Mouse (Mus musculus) neural tube, embryonic 10.5 days (tissue): ENCODE results near the gene Mapk9.
"Not testable (repeated sequence)": the region's sequence is repeated elsewhere in the genome, so short reads cannot be mapped to it uniquely, and the experiment has no call there.

Source experiments
- DNase-seq: peaks from one replicate; pipeline ENCODE4 v3.0.0-alpha.2; 2017; ENCODE audit warnings: low spot score; ENCODE audit errors: extremely low spot score

Mapk9 gene

DNA sequence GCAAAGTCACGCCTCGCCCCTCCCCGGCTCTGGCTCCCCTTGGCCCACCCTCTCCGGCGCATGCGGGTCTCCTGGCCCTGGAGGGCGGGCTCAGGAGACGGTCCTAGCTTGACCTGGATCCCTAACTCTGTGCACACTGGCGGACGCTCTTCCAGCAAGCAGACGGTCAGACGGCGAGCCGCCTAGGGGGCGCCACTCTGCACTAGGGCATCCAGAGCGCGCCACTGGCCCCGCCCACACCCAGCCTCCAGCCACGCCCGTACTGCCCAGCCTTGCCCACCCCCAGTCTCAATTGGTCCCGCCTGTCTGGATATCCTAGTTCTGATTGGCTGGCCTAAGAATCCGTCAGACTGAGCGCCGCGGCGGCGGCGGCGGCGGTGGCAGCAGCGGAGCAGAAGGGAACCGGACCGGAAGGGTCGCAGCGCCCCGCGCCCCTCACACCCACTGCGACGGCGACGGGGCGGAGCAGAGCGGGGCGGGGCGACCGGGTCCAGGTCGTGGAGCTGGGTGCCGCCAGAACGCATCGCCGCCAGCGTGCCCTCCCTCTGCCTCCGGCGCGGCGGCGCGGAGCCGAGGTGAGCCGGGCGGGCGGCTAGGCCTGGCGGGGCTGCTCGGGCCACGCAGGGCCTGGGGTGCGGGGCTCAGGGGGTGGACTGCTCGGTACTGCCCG, at the start of gene Mapk9:
Mapk9 (plus strand) TSS at position 351 of the 670 bp plus-strand sequence.
- DNase-seq, result peak; percentile 97

DNA sequence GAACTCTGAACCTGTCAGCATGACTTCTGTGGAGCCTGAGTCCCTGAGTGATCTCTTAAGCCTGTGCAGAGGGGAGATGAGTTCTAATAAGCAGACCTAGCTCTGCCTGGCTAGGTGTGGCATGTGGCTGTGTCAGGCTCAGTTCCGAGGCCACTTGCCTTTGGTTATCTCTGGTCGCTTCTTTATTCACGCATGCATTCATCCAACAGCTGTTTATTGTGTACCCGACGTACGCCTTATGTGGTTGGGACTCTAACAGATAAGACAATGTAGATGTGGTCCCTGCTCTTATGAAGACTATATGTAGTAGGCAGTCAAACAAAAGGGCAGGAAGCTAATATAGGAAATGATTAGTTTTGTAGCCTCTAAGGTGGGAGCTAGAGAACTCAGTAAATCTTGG, 47.6 kb upstream of the Mapk9 start:
- no peak for DNase-seq

DNA sequence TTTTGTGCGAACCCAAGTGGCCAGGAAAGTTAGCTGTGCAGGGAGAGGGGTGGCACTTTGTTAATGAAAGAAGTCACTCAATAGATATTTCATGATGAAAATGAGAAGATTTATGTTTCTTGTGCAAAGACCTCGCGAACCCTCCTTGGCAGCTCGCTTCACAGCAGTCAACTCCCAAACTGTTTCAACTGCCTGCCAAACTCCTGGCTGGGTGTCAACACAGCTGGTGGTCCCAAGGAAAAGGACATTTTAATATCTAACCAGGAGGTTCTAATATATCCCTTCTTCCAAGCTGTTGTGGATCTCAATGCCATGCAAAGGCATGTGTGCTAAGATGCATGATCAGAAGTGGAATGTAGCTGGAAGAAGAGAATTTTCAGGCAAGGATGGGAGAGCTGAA, 45.0 kb upstream of the Mapk9 start:
- DNase-seq, result no peak

DNA sequence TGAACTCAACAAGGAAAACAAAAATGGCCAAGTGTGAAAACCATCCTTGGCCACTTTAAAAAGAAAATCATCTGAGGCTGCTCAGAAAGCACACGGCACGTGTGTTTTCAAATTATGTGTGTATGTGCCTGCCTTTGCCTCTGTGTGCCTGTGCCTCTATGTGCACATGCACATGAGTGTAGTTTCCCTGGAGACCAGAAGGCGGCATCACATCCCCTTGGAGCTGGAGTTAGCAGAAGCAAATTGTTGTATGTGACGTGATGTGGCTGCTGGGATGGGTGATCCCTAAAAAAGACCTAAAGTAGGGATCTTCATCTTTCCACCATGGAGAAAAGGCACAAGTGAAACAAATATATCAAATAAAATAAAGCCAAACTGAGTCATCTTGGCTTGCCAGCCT, 42.8 kb upstream of the Mapk9 start:
- no peak for DNase-seq

DNA sequence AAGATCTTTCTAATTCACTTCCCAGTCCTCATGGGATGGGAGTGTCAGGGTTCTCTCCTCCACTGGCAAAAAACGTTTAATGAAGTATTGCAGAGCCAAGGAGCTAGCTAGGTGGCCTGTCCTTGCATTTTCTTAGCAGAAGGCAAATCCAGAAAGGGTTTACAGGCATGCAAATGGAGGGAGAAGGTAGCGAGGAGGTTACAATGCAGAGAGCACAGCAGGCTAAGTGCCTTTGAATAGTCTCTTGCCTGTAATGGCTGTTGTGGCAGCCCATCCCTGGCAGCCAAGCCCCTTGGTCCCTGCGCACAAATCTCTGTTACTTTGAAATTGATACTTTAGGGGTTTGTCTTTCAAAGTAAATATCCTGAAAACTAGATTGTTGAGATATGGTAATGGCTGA, 40.3 kb upstream of the Mapk9 start:
- DNase-seq, result no peak

DNA sequence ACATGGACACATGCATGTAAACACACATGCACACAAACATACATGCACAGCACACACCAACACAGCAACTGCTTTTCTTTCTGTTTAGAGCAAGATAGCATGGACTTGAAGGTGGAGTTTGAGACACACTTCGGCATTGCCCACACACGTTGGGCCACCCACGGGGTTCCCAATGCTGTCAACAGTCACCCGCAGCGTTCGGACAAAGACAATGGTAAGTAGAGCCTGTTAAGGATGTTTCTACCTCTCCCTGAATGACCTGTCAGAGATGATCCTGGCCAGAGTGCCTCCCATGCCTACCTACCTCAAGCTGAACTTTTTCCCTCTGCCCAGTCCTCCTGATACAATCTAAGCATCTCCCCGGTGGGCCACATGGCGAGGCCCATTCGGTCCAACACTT, 37.6 kb upstream of the Mapk9 start:
- no peak for DNase-seq

DNA sequence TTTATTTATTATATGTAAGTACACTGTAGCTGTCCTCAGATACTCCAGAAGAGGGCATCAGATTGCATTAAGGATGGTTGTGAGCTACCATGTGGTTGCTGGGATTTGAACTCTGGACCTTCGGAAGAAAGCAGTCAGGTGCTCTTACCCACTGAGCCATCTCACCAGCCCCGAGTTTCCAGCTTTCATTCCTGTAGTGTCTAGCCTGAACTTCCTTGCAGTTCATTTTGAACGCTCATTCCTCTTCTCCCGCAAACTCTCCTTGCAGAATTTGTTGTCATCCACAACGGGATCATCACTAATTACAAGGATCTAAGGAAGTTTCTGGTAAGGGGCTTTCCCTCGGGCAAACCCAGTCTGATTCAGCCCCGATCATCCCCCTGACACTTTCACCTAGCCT, 35.9 kb upstream of the Mapk9 start:
- not testable (repeated sequence) for DNase-seq

DNA sequence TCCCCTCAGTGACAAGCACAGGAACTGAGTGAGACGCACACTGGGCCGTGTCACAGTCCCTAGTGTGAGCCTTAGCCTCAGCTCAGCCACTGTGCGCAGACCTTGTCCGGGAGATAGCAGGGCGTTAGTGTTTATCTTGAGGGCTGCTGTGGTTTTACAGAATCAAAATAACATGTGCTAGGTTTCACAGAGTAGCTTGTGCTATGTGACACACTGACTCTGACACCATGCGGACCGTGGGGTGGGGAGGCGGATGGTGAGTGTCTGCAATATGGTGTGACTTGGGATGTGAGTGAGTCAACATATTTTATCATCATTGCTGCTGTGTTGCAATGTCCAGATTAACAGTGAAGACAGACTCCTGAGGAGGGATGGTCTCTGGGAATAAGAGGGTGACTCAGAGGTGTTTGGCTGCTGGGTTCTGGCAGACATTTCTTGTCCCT, 35.4 kb upstream of the Mapk9 start:
- no peak for DNase-seq

DNA sequence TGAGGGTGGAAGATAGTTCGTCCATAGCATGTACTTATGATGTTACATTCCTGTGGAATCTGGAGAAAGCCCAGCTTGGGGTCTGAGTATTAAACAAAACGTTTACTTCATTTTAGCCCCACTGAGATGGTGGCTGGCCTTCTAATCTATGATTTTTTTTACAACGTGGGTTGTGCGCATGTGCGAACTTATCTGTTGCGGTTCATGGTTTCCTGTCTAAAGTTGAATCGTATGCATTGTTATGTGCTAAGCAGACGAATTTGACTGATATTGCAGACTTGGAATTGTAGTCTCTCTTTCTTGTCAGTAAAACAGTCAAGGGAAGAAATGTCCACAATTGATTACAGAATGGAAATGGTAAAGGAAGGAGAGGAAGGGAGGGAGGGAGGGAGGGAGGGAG, 34.7 kb upstream of the Mapk9 start:
- DNase-seq, result no peak

DNA sequence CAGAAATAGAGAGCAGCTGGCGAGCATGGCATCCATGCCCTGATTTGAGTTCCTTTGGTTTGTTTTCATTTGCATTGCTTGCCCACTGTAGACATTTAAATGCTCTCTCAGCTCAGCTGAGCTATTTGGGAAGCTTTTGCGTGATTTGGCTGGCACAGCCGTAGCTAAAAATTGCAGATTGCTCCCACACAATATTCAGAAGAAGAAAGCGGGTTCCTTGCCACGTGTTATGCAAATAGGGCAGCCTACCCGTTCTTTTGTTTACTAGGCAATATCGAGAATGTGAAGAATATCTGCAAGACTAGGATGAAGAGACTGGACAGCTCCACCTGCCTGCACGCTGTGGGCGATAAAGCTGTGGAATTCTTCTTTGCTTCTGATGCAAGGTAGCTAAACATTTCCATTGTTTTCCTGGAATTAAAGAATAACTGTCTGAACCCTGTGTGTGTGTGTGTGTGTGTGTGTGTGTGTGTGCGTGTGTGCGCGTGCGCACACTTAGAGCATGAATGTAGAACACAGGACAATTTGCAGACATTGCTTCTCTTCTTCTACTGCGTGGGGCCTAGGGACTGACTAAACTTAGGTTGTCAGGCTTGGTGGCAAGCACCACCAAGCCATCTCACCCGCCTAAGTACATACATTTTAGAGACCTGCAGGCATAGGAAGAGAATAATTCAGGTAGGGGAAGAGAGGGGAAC, 27.5 kb upstream of the Mapk9 start:
- DNase-seq, result no peak

DNA sequence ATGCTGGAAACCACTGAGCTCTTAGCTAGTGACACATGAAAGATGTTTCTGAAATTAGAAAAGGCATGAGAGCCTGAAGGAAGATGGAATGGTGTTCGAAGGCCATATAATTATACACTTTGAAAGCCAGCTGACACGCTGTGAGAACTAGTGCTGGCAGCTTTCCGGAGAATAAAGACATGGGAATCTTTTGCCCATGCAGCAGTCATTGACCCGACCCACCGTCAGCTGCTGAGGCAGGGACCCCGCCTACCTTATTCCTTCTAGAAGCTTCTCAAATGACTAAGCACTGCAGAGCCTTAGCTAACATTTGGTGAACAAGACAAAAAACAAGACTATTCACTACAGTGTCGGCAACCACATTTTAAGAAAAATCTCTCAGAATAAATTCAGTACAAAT, 26.9 kb upstream of the Mapk9 start:
- no peak for DNase-seq

DNA sequence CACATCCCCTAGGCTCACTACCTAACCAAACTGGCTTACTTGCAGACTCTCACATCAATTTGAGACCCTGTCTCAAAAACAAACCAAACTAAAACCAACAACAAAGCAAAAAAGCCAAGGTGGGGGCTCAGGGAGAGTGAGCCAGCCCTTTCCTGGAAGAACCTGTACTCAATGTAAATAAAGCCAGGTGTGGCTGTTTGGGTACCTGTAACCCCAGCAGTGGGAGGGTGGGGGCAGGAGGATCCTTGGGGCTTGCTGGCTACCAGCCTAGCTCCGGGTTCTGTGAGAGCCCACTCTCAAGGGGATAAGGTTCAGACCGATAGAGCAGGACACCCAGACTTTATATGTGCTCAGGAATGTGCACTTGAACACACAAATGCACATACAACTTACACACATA, 25.6 kb upstream of the Mapk9 start:
- DNase-seq, result no peak

DNA sequence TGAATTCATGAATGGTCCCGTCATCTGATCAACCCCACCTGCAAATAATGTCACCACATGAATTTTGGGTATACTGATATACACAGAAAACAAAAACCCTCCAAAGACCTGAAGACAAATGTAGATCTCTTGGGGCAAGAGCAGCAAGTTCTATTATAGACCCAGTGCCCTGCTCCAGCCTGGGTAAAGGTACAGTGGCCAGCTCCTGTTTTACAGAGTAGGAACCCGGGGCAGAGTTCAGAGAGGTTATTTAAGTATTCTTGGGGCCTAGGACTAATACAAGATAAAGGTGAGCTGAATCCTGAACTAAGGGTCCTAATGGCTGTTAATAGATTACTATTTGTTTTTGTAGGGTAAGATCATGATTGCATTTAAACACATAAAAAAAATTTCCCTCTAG, 25.0 kb upstream of the Mapk9 start:
- no peak for DNase-seq

DNA sequence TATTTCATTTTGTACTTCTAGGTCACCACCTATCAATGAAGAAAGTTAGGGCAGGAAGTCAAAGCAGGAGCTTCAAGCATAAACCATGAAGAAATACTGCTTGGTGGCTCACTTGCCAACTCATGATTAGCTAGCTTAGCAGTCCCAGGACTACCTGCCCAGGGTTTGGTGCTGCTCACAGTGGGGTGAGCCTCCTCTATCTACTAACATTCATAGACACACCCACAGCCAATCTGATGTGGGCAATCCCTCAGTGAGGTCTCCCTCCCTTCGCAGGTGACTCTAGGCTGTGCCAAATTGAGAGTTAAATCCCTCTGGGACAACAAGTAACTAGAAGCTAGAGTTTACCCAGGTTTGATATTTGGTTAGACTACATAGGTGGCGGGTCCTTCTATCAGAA, 24.2 kb upstream of the Mapk9 start:
- DNase-seq, result no peak

DNA sequence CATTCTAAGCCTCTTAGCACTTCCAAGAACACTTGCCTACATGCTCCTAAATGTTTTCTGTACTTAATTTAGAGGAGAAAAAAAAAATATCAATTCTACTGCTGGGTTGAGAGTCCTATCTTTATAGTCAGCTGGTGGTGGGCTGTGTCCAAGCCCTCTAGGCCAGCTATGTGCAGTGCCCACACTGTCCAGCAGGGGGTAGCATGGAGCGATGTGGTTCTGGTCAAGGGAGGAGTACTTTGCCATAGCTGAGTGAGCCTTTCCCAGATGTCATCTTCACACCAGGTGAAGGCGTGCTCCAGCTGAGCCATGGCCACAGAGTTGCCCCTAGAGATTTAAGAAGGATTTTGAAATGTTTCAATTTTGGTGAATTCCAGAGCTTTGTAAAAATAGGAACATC, 21.7 kb upstream of the Mapk9 start:
- peak; percentile 78 for DNase-seq

DNA sequence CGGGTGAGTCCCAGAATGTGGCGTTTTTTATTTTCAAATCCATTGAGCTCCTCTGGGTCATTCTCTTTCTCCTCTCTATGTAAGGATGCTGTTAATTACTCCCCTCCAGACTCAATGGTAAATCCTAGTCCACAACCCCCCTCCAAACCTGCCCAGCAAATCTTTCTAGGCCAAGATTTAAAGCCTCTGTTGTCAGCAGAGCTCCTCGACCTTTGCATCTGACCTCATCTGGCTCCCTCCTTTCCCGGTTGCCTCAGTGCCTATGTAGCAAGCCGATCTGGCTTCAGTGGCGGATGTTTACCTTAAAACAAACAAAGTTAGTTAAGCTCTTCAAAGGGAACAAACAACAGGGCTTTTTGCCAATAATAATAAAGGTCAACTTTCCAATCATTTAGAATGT, 19.3 kb upstream of the Mapk9 start:
- no peak for DNase-seq

DNA sequence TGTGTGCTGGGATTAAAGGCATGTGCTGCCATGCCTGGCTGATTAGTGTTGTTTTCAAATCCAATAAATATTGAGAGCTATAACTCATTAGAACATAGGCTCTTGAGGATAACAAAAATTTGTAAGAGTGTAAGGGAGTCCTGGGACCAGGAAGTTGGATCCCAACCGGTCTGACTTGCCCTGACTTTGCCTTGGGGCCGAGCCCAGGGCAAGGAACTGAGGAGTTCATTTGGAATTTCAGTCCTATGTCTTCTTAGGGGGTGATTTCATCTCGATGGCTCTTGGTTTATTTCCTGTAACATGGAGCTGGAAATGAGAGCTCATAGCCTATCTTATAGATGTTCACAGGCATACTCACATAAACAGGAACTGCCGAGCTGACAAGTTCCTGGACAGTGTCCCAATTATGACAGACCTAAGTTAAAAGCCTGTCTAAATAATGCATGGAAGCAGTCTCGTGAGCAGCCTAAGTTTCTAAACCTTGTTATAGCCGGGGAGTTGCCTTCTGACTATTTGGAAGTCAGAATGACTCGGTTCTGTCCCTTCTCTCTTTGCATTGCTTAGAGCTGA, 17.3 kb upstream of the Mapk9 start:
- DNase-seq, result no peak

DNA sequence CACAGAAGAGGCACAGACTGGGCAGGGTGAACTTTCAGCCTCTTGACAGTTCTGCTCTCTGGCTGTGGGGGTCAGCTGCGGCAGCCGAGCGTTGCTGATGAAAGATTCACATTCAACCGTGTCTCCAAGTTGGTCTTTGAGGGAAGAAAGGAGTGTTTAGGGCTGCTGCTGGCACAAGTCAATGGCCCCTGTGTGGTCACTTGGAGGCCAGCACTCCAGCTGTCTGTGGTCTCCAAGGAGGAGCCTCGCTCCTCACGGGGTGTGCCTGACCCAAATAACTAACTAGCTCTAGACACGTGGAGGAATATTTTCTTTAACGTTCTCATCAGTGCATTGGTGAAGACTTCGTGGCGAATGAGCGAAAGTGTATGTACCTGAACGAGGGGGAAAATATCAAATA, 14.6 kb upstream of the Mapk9 start:
- no peak for DNase-seq

DNA sequence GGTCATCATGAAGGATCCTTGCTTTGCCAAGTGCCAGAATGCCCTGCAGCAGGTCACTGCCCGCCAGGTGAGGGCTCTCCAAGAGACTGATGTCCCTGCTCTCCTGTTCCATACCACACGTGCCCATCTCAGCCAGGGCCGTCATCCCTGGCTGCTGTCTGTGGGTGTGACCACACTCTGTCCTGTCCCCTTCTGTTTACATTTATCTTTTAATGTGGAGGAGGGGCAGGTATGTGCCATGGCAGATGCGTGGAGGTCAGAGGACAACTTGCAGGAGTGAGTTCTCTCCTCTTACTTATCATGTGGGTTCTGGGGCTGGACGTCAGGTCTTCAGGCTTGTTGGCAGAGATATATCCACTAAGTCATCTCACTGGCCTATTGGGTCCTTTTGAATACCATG, 13.6 kb upstream of the Mapk9 start:
- no peak for DNase-seq

DNA sequence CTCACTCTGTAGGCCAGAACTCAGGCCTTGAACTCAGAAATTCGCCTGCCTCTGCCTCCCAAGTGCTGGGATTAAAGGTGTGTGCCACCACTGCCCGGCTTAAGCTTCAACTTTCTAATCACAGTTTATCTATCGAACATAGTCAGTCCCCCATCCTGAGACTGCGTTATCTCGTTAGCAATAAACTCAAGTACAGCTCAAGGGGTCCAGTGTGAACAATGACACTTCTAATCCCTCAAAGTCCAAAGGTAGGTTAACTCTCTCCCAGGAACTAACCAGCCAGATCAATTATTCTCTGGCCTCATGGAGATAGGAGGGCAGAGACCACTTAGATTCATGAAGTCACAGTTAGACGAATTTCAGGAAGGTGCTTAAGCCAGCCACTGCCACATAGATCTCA, 12.3 kb upstream of the Mapk9 start:
- no peak for DNase-seq

DNA sequence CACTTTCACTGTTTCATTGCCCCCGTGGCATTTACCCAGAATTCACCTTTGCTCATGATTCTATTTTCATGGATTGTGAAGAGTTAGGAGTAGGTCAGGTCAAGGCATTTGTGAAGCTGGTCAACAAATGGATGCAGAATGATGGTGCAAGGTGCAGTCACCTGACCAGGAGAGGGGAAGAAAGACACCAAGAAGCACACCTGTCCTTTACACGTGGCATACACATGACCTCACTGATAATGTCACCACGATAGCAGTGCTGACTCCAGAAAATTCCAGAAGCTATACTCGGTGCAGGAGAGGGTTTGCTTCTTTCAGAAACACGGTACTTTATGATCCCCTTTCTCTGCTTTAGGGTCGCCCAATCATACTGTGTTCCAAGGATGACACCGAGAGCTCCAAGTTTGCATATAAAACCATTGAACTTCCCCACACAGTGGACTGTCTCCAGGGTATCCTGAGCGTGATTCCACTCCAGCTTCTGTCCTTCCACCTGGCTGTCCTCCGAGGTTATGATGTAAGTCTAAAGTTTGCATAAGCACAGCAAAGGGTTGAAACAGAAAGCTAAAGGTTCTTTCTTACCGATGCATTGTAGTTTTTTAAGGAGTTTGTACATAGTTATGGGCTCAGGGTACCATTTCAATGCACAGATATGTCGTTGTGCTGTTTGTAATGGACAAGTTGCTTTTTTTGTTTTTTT, 11.1 kb upstream of the Mapk9 start:
- no peak for DNase-seq

DNA sequence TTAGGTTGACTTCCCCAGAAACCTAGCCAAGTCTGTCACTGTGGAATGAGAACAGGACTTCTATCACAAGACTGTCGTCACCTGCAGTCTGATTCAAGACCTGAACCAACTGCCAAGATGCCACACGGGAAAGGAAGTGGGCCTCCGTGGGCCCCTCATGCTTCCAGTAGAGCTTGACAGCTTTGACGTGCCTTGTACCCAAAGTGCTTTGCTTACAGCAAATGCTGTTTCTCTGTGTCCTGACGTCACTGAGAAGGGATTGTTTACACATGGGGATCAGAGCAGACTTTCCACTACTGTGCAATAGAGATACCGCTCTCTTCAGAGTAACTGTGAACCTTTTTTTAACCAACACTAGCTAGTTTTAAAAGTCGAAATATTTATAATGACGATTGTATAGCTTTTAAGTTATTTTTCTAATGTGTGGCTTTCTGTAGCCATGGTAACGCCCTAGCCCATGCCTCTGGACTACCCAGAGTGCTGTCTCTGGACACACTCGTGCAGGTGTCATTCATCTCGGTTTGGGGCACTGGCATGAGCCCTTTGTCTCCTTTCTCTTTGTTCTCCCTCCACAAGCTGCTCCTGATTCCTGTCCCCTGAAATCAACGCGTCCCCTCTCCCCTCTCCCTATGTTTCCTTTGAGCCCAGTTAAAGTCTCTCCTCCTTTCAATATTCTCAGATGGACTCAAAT, 8.7 kb upstream of the Mapk9 start:
- DNase-seq, result no peak
